Mouse (Mus musculus) megakaryocyte, embryonic 14.5 days (primary cell): ENCODE results near the gene Gm49405.

Source experiments
- FLI1 ChIP-seq: IDR thresholded peaks from 2 replicates; pipeline ENCODE4 v1.6.1; 2012; ENCODE audit warnings: low read length, inconsistent platforms, mixed read lengths
- GATA1 ChIP-seq: IDR thresholded peaks from 3 replicates; pipeline ENCODE4 v1.6.1; 2012; ENCODE audit warnings: mixed read lengths, low read length, inconsistent platforms, borderline replicate concordance

GRCm38 (mm10) chr19:4027576-4027975 lies 27.1 kb downstream of the Gm49405 start:
- no peak for TF ChIP-seq GATA1
- no peak for TF ChIP-seq FLI1
